Mouse (Mus musculus) limb, embryonic 15.5 days (tissue): ENCODE data around the gene Pdzd9. TPM values are rescaled to one million over a fixed set of nuclear protein-coding genes. Genes with fewer than 3 reads are reported as not detected.

Experiments
- ATAC-seq: fragments of 200-750 bp; cut with Nextera tagmentation; 2 replicates; pipeline ENCODE4 v1.8.0; 2017; ENCODE audit warnings: low read depth, moderate TSS enrichment; ENCODE audit not compliant: insufficient number of reproducible peaks, low FRiP score, low TSS enrichment
- H3K27ac ChIP-seq: fragments of 300-500 bp; sonication (generic); 2 replicates; pipeline ENCODE4 v1.5.1; 2015; ENCODE audit warnings: moderate library complexity, mild to moderate bottlenecking, inconsistent platforms
- H3K27me3 ChIP-seq: fragments of 300-500 bp; sonication (generic); 2 replicates; pipeline ENCODE4 v1.6.1; 2015; ENCODE audit warnings: inconsistent platforms
- H3K36me3 ChIP-seq: fragments of 300-500 bp; sonication (generic); 2 replicates; pipeline ENCODE4 v1.6.1; 2015; ENCODE audit warnings: inconsistent platforms
- H3K4me1 ChIP-seq: fragments of 300-500 bp; sonication (generic); 2 replicates; pipeline ENCODE4 v1.6.1; 2015; ENCODE audit warnings: inconsistent platforms
- H3K4me2 ChIP-seq: fragments of 300-500 bp; sonication (generic); 2 replicates; pipeline ENCODE4 v1.6.1; 2015; ENCODE audit warnings: mild to moderate bottlenecking, inconsistent platforms
- H3K4me3 ChIP-seq: fragments of 300-500 bp; sonication (generic); 2 replicates; pipeline ENCODE4 v1.5.1; 2015; ENCODE audit warnings: mild to moderate bottlenecking, inconsistent platforms
- H3K9ac ChIP-seq: fragments of 300-500 bp; sonication (generic); 2 replicates; pipeline ENCODE4 v1.6.1; 2015; ENCODE audit warnings: inconsistent platforms
- H3K9me3 ChIP-seq: fragments of 300-500 bp; sonication (generic); 2 replicates; pipeline ENCODE4 v1.6.1; 2016; ENCODE audit warnings: inconsistent platforms
- WGBS: fragments of 180-500 bp; shearing (Covaris S2); methylation state at CpG from one replicate; pipeline ENCODE4 v1.1.7; 2015; 5-methylcytosine and 5-hydroxymethylcytosine counted together
- polyA plus RNA-seq: library from polyadenylated mRNA; unstranded; fragments of >200 nt; fragmentation: Nextera tagmentation; extraction: Ambion mirVana; gene quantifications from 2 replicates; pipeline ENCODE4 v1.2.1, GENCODE M21; 2015

The Pdzd9 gene
- polyA plus RNA-seq, 1 experiment from 2014 or later = 0.29 TPM

GRCm38 (mm10) chr7:120634711-120635361, 35.3 kb downstream of the Pdzd9 start, which contains the start of gene Uqcrc2:
Uqcrc2 (plus strand) TSS chr7:120635176.
- WGBS = under 1% methylated on average over 45 of the region's 45 CpGs
- peak; percentile 99 for ATAC-seq
- Histone ChIP-seq H3K9me3 (no peaks in the 10 kb centered on the region), H3K9ac (peak within 1 kb of the TSS; percentile 97), H3K27me3 (no peaks in the 10 kb centered on the region), H3K4me3 (peak within 1 kb of the TSS; percentile 96), H3K4me2 (peak within 1 kb of the TSS; percentile 84), H3K36me3 (peaks cover 24% of the 10 kb centered on the region), H3K27ac (peak within 1 kb of the TSS; percentile 97), H3K4me1 (peaks cover 17% of the 10 kb centered on the region)

- 6% methylated on average over 9 of the region's 9 CpGs for WGBS
- Histone ChIP-seq H3K27ac (peak overlapping the region; percentile 97), H3K4me2 (peak overlapping the region; percentile 84), H3K4me1 (peaks cover 17% of the 10 kb centered on the region), H3K36me3 (peaks cover 19% of the 10 kb centered on the region), H3K9me3 (no peaks in the 10 kb centered on the region), H3K4me3 (peak overlapping the region; percentile 96), H3K27me3 (no peaks in the 10 kb centered on the region), H3K9ac (peak overlapping the region; percentile 97)
- no peak for ATAC-seq
These were observed 35.8 kb downstream of the Pdzd9 start for GRCm38 (mm10) chr7:120634301-120634700.

GRCm38 (mm10) chr7:120632518-120632917, 37.6 kb downstream of the Pdzd9 start:
- Histone ChIP-seq H3K4me2 (no peak overlapping the region), H3K4me1 (peaks cover 17% of the 10 kb centered on the region), H3K9ac (no peak overlapping the region), H3K4me3 (no peak overlapping the region), H3K36me3 (peaks cover 4% of the 10 kb centered on the region; the same call in 1 of the 2 replicates), H3K27ac (no peak overlapping the region), H3K27me3 (no peaks in the 10 kb centered on the region), H3K9me3 (no peaks in the 10 kb centered on the region)
- WGBS = 63% methylated on average over 1 of the region's 1 CpGs
- no peak for ATAC-seq

GRCm38 (mm10) chr7:120620841-120621240, 49.3 kb downstream of the Pdzd9 start:
- Histone ChIP-seq H3K4me1 (no peaks in the 10 kb centered on the region), H3K36me3 (no peaks in the 10 kb centered on the region), H3K27me3 (no peaks in the 10 kb centered on the region), H3K4me2 (no peak overlapping the region), H3K9ac (no peak overlapping the region), H3K9me3 (no peaks in the 10 kb centered on the region), H3K4me3 (no peak overlapping the region), H3K27ac (no peak overlapping the region)
- no peak for ATAC-seq
- whole genome bisulfite sequencing = 80% methylated on average over 9 of the region's 9 CpGs

DNA sequence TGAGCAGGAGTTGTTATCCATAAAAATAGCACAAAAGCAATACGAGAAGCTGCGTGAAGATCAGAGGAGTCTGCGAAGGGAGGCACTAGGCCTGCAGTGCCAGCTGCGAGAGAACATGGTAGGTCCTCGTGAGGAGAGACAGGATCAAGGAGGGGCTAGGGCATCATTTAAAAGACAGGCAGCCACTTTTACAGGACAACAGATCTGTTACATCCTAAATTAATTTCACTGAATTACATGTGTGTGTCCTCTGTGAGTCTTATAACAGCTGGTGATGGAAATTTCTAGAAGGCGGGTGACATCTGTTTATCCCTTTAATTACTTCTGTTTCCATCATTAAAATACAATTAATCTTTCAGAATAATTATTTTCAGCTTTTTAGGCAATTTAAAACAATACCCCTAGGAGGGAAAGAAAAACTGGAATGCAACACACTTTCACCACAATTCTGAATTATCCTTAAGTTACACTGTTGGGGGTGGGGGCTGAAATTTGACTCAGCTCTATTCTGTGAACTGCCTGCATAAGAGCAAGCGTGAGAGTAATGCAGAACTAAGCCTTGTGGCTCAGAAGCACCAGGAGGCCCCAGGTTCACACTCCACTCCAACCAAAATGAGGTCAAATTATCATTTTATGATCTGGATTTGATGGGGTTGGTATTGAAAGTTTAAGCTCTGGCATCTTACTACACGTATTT, 49.9 kb downstream of the Pdzd9 start:
- ATAC-seq = no peak
- Histone ChIP-seq H3K27me3 (no peaks in the 10 kb centered on the region), H3K9ac (no peak overlapping the region), H3K4me3 (no peak overlapping the region), H3K27ac (no peak overlapping the region), H3K36me3 (no peaks in the 10 kb centered on the region), H3K4me1 (no peaks in the 10 kb centered on the region), H3K4me2 (no peak overlapping the region), H3K9me3 (no peaks in the 10 kb centered on the region)
- 47% methylated on average over 8 of the region's 8 CpGs for WGBS

Other genes starting within 250 kb of the Pdzd9 start
- 171 and 182 TPM in 2 replicates for gene Uqcrc2, start 35.2 kb downstream of the Pdzd9 start, polyA plus RNA-seq
- gene Mosmo, start 7.3 kb upstream of the Pdzd9 start, polyA plus RNA-seq = 10.6 and 11.5 TPM in 2 replicates
- 0.14 TPM in 1 of 2 replicates, not detected in the other for gene Vwa3a, start 69.0 kb upstream of the Pdzd9 start, polyA plus RNA-seq
- not detected in 2 replicates for gene Gm5737, start 142.0 kb upstream of the Pdzd9 start, polyA plus RNA-seq
- 83.7 and 87.9 TPM in 2 replicates for gene Eef2k, start 172.5 kb upstream of the Pdzd9 start, polyA plus RNA-seq
- gene Polr3e, start 247.4 kb upstream of the Pdzd9 start, polyA plus RNA-seq = 38.4 and 38.6 TPM in 2 replicates